Mouse (Mus musculus): Measurements from ENCODE around the gene Odf3.

GRCm38 (mm10) chr7:140839556-140839955 is 8.0 kb upstream of the Odf3 start:
- TF ChIP-seq CTCF (IDR thresholded peaks at IDR 0.05; ENCODE audit: borderline replicate concordance, control insufficient read depth, extremely low read depth, insufficient read depth, low read length, poor library complexity), result no peak
- no peak for TF ChIP-seq POLR2A (IDR thresholded peaks at IDR 0.05; ENCODE audit: control insufficient read depth, extremely low read depth, insufficient read depth, low read length, poor library complexity)

All from thymus, adult 2 months (tissue).